Mouse (Mus musculus) intestine, embryonic 16.5 days (tissue): ENCODE measurements at regions not wholly inside any gene's neighbourhood (a gene's known extent, or its start where the extent isn't known, plus 50 kb on each side); places are given as distances from the start of the nearest gene placed in this dataset.

Experiments used
- ATAC-seq: fragments of 200-750 bp; cut with Nextera tagmentation; 2 replicates; pipeline ENCODE4 v1.8.0; 2017; ENCODE audit warnings: moderate TSS enrichment, moderate library complexity
- H3K27ac ChIP-seq: fragments of 300-500 bp; sonication (generic); 2 replicates; pipeline ENCODE4 v1.5.1; 2014; ENCODE audit warnings: mild to moderate bottlenecking, low read length
- H3K27me3 ChIP-seq: fragments of 300-500 bp; sonication (generic); replicated peaks from 2 replicates; pipeline ENCODE4 v1.6.1; 2014; ENCODE audit warnings: low read length, control low read depth, mixed read lengths; ENCODE audit not compliant: control insufficient read depth, insufficient read depth
- H3K36me3 ChIP-seq: fragments of 300-500 bp; sonication (generic); 2 replicates; pipeline ENCODE4 v1.6.1; 2014; ENCODE audit warnings: low read length, control low read depth; ENCODE audit not compliant: control insufficient read depth, insufficient read depth
- H3K4me1 ChIP-seq: fragments of 300-500 bp; sonication (generic); 2 replicates; pipeline ENCODE4 v1.6.1; 2014; ENCODE audit warnings: low read length, control low read depth, mixed read lengths; ENCODE audit not compliant: control insufficient read depth, insufficient read depth
- H3K4me2 ChIP-seq: fragments of 300-500 bp; sonication (generic); 2 replicates; pipeline ENCODE4 v1.6.1; 2014; ENCODE audit warnings: low read depth, low read length, control low read depth
- H3K4me3 ChIP-seq: fragments of 300-500 bp; sonication (generic); 2 replicates; pipeline ENCODE4 v1.5.1; 2014; ENCODE audit warnings: mild to moderate bottlenecking, low read length
- H3K9ac ChIP-seq: fragments of 300-500 bp; sonication (generic); 2 replicates; pipeline ENCODE4 v1.6.1; 2014; ENCODE audit warnings: low read depth, low read length
- H3K9me3 ChIP-seq: fragments of 300-500 bp; sonication (generic); 2 replicates; pipeline ENCODE4 v1.6.1; 2016; ENCODE audit warnings: low read length, control low read depth; ENCODE audit not compliant: control insufficient read depth
- WGBS: fragments of 180-500 bp; shearing (Covaris S2); extraction: QIAGEN DNeasy Blood & Tissue Kit; methylation state at CpG from one replicate; pipeline ENCODE4 v1.1.7; 2014; 5-methylcytosine and 5-hydroxymethylcytosine counted together

GRCm38 (mm10) chr2:33966984-33967421, 79.3 kb upstream of the Mvb12b start:
- H3K4me2 ChIP-seq: peak overlapping the region; percentile 37
- peak; percentile 50; the same call in 1 of the 2 replicates for ATAC-seq
- H3K4me3 ChIP-seq: peak overlapping the region; percentile 9
- no peaks in the 10 kb centered on the region for H3K9me3 ChIP-seq
- peak overlapping the region; percentile 48; the same call in 1 of the 2 replicates for H3K9ac ChIP-seq
- peaks cover 7% of the 10 kb centered on the region; the same call in 1 of the 2 replicates for H3K27me3 ChIP-seq
- no peak overlapping the region for H3K27ac ChIP-seq
- no peaks in the 10 kb centered on the region for H3K36me3 ChIP-seq
- peaks cover 8% of the 10 kb centered on the region for H3K4me1 ChIP-seq
- WGBS: 31% methylated on average over 7 of the region's 7 CpGs

- Histone ChIP-seq H3K9ac (peak overlapping the region; percentile 48), H3K4me1 (peaks cover 8% of the 10 kb centered on the region), H3K4me3 (peak overlapping the region; percentile 9), H3K36me3 (no peaks in the 10 kb centered on the region), H3K27ac (no peak overlapping the region), H3K27me3 (peaks cover 7% of the 10 kb centered on the region; the same call in 1 of the 2 replicates), H3K9me3 (no peaks in the 10 kb centered on the region), H3K4me2 (peak overlapping the region; percentile 37)
- 22% methylated on average over 35 of the region's 35 CpGs for WGBS
- ATAC-seq: no peak
Observed at GRCm38 (mm10) chr2:33966389-33966983, 78.7 kb upstream of the Mvb12b start.

- 82% methylated on average over 5 of the region's 5 CpGs for WGBS
- no peak overlapping the region for H3K4me3 ChIP-seq
- no peaks in the 10 kb centered on the region for H3K9me3 ChIP-seq
- peaks cover 7% of the 10 kb centered on the region; the same call in 1 of the 2 replicates for H3K27me3 ChIP-seq
- H3K4me1 ChIP-seq: peaks cover 8% of the 10 kb centered on the region
- no peaks in the 10 kb centered on the region for H3K36me3 ChIP-seq
- no peak for ATAC-seq
- H3K9ac ChIP-seq: no peak overlapping the region
- H3K27ac ChIP-seq: no peak overlapping the region
- no peak overlapping the region for H3K4me2 ChIP-seq
Observed at GRCm38 (mm10) chr2:33964096-33964495, 76.3 kb upstream of the Mvb12b start.

GRCm38 (mm10) chr2:33962355-33963037, 74.8 kb upstream of the Mvb12b start:
- 86% methylated on average over 14 of the region's 14 CpGs for WGBS
- Histone ChIP-seq H3K9ac (no peak overlapping the region), H3K9me3 (no peaks in the 10 kb centered on the region), H3K4me1 (peaks cover 8% of the 10 kb centered on the region), H3K36me3 (no peaks in the 10 kb centered on the region), H3K4me3 (no peak overlapping the region), H3K27ac (no peak overlapping the region), H3K27me3 (peaks cover 7% of the 10 kb centered on the region; the same call in 1 of the 2 replicates), H3K4me2 (no peak overlapping the region)
- no peak for ATAC-seq

- Histone ChIP-seq H3K4me3 (no peak overlapping the region), H3K27ac (no peak overlapping the region), H3K9me3 (no peaks in the 10 kb centered on the region), H3K36me3 (no peaks in the 10 kb centered on the region), H3K4me1 (peaks cover 4% of the 10 kb centered on the region), H3K27me3 (peaks cover 7% of the 10 kb centered on the region; the same call in 1 of the 2 replicates), H3K4me2 (no peak overlapping the region), H3K9ac (no peak overlapping the region)
- ATAC-seq: no peak
- 48% methylated on average over 2 of the region's 2 CpGs for WGBS
Observed at GRCm38 (mm10) chr2:33961566-33961965, 73.8 kb upstream of the Mvb12b start.

GRCm38 (mm10) chr2:33957754-33958153, 70.0 kb upstream of the Mvb12b start:
- no peak overlapping the region for H3K27ac ChIP-seq
- H3K4me1 ChIP-seq: no peaks in the 10 kb centered on the region
- no peak overlapping the region for H3K4me2 ChIP-seq
- no peak for ATAC-seq
- no peak overlapping the region for H3K4me3 ChIP-seq
- H3K27me3 ChIP-seq: no peaks in the 10 kb centered on the region
- WGBS: 59% methylated on average over 6 of the region's 6 CpGs
- H3K9me3 ChIP-seq: no peaks in the 10 kb centered on the region
- H3K9ac ChIP-seq: no peak overlapping the region
- H3K36me3 ChIP-seq: no peaks in the 10 kb centered on the region

- Histone ChIP-seq H3K27ac (no peak overlapping the region), H3K27me3 (no peaks in the 10 kb centered on the region), H3K36me3 (no peaks in the 10 kb centered on the region), H3K9ac (no peak overlapping the region), H3K4me2 (no peak overlapping the region), H3K4me1 (no peaks in the 10 kb centered on the region), H3K9me3 (no peaks in the 10 kb centered on the region), H3K4me3 (no peak overlapping the region)
- WGBS: 90% methylated on average over 3 of the region's 3 CpGs
- no peak for ATAC-seq
Observed at GRCm38 (mm10) chr2:33944301-33944700, 56.6 kb upstream of the Mvb12b start.

- H3K9ac ChIP-seq: no peak overlapping the region
- H3K27me3 ChIP-seq: no peaks in the 10 kb centered on the region
- no peak for ATAC-seq
- H3K36me3 ChIP-seq: no peaks in the 10 kb centered on the region
- no peak overlapping the region for H3K4me3 ChIP-seq
- no peak overlapping the region for H3K27ac ChIP-seq
- no peaks in the 10 kb centered on the region for H3K9me3 ChIP-seq
- WGBS: 59% methylated on average over 2 of the region's 2 CpGs
- no peak overlapping the region for H3K4me2 ChIP-seq
- H3K4me1 ChIP-seq: no peaks in the 10 kb centered on the region
Observed at GRCm38 (mm10) chr2:33942085-33942484, 54.3 kb upstream of the Mvb12b start.

- WGBS: 82% methylated on average over 11 of the region's 11 CpGs
- Histone ChIP-seq H3K27me3 (no peaks in the 10 kb centered on the region), H3K4me2 (no peak overlapping the region), H3K9ac (no peak overlapping the region), H3K4me1 (no peaks in the 10 kb centered on the region), H3K27ac (no peak overlapping the region), H3K9me3 (no peaks in the 10 kb centered on the region), H3K36me3 (no peaks in the 10 kb centered on the region), H3K4me3 (no peak overlapping the region)
- ATAC-seq: no peak
Observed at GRCm38 (mm10) chr2:33941316-33941715, 53.6 kb upstream of the Mvb12b start.
